Mouse (Mus musculus): ENCODE measurements around the gene Akap14. TPM values are rescaled to one million over a fixed set of nuclear protein-coding genes. Genes with fewer than 3 reads are reported as not detected.

Akap14 gene
- polyA plus RNA-seq, 1 experiment, result not detected

DNA sequence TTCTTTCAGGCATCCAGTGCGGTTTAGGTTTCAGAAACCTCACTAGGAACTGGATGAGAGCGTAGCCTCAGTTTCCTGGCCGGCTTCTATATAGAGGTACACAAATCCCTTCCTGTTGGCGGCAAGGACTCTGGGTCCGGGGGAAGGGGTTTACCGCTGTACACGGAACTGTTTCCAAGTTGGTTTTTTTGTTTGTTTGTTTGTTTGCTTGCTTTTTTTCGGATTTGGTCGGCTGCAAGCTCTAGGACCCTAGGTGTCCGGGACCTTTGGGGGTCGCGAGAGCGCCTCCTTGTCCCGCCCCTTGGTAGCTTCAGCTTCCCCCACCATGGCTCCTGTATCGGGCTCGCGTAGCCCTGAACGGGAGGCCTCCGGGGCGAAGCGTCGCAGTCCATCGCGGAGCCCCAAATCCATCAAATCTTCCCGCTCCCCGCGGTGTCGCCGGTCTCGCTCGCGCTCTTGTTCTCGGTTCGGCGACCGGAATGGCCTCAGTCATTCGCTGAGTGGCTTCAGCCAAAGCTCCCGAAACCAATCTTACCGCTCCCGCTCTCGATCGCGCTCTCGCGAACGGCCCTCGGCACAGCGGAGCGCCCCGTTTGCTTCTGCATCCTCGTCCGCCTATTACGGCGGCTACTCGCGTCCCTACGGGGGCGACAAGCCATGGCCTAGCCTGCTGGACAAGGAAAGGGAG lies 41.8 kb downstream of the Akap14 start, which contains the start of gene Nkap:
Nkap (plus strand) TSS at position 125 of the 688 bp plus-strand sequence.
- no peak for TF ChIP-seq SRF (IDR thresholded peaks at IDR 0.05; ENCODE audit: control insufficient read depth, insufficient read length, low read depth)
- no peak for TF ChIP-seq USF1 (IDR thresholded peaks at IDR 0.05; ENCODE audit: low read depth)
- no peak for TF ChIP-seq POLR2AphosphoS2 (IDR thresholded peaks at IDR 0.05; ENCODE audit: insufficient read length, low read depth)
- H3K4me3 ChIP-seq, result peak within 1 kb of the TSS; percentile 63
- no peaks in the 10 kb centered on the region for H3K27me3 ChIP-seq (ENCODE audit: control insufficient read depth, insufficient read depth, insufficient read length)
- H3K36me3 ChIP-seq (ENCODE audit: control insufficient read depth, insufficient read depth), result no peaks in the 10 kb centered on the region
- peak within 1 kb of the TSS; percentile 82 for H3ac ChIP-seq (ENCODE audit: control insufficient read depth, insufficient read length)
- peak within 1 kb of the TSS; percentile 90 for H3K4me2 ChIP-seq (ENCODE audit: low read depth)
- peaks cover 11% of the 10 kb centered on the region for H3K79me2 ChIP-seq (ENCODE audit: control insufficient read depth, insufficient read depth)

GRCm38 (mm10) chrX:37125511-37125910 lies 43.1 kb downstream of the Akap14 start:
- TF ChIP-seq SRF (IDR thresholded peaks at IDR 0.05; ENCODE audit: control insufficient read depth, insufficient read length, low read depth), result no peak
- TF ChIP-seq POLR2A (IDR thresholded peaks at IDR 0.05; ENCODE audit: insufficient read length, low read depth), result no peak
- TF ChIP-seq CEBPB (IDR thresholded peaks at IDR 0.05; ENCODE audit: insufficient read depth, poor library complexity, severe bottlenecking), result no peak
- TF ChIP-seq TCF3 (IDR thresholded peaks at IDR 0.05; ENCODE audit: insufficient read length, low read depth), result no peak
- TF ChIP-seq MYOG (IDR thresholded peaks at IDR 0.05; ENCODE audit: control insufficient read depth in 1 of 3, insufficient read depth in 1 of 3, insufficient read length in 2 of 3, low read depth in 2 of 3), result no peak
- no peak for TF ChIP-seq MYOD1 (IDR thresholded peaks at IDR 0.05; ENCODE audit: control insufficient read depth in 1 of 3, insufficient read length in 2 of 3, low read depth in 2 of 3)
- no peak for TF ChIP-seq REST (IDR thresholded peaks at IDR 0.05; ENCODE audit: insufficient read depth, insufficient read length)
- TF ChIP-seq TCF12 (IDR thresholded peaks at IDR 0.05; ENCODE audit: insufficient read depth, poor library complexity, severe bottlenecking), result no peak
- no peak for TF ChIP-seq USF1 (IDR thresholded peaks at IDR 0.05; ENCODE audit: low read depth)
- no peak for TF ChIP-seq MAX (IDR thresholded peaks at IDR 0.05; ENCODE audit: low read depth)
- no peak for TF ChIP-seq E2F4 (IDR thresholded peaks at IDR 0.05; ENCODE audit: insufficient read depth)
- TF ChIP-seq POLR2AphosphoS2 (IDR thresholded peaks at IDR 0.05; ENCODE audit: insufficient read length, low read depth), result no peak
- no peak overlapping the region for H3ac ChIP-seq (ENCODE audit: control insufficient read depth, insufficient read length)
- no peak overlapping the region for H3K4me3 ChIP-seq
- no peaks in the 10 kb centered on the region for H3K36me3 ChIP-seq (ENCODE audit: control insufficient read depth, insufficient read depth)
- H3K4me2 ChIP-seq (ENCODE audit: low read depth), result no peak overlapping the region
- peaks cover 11% of the 10 kb centered on the region for H3K79me2 ChIP-seq (ENCODE audit: control insufficient read depth, insufficient read depth)
- no peaks in the 10 kb centered on the region for H3K27me3 ChIP-seq (ENCODE audit: control insufficient read depth, insufficient read depth, insufficient read length)

DNA sequence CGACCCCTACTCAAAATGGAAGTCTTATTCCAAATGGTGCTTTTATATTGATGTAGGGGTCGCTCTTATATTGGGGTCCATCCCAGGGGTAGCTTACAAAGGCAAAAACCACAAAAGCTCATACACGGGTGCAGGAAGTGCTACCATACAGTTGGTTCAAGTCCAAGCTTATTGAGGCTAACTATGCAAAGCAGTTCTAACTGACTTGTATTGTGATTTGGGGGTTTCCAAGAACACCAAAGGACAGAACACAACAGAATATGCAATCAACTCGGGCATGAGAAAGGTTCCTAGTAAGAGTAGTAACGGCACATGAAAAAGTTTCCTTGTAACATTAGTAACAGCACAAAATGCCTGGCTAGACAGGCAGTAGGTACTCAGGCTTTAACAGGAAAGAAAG lies 48.4 kb downstream of the Akap14 start:
- no peak overlapping the region for H3K4me3 ChIP-seq
- no peak overlapping the region for H3ac ChIP-seq (ENCODE audit: control insufficient read depth, insufficient read length)
- H3K79me2 ChIP-seq (ENCODE audit: control insufficient read depth, insufficient read depth), result no peaks in the 10 kb centered on the region
- peaks cover 19% of the 10 kb centered on the region for H3K27me3 ChIP-seq (ENCODE audit: control insufficient read depth, insufficient read depth, insufficient read length)
- TF ChIP-seq REST (IDR thresholded peaks at IDR 0.05; ENCODE audit: insufficient read depth, insufficient read length) (no peak), MYOD1 (IDR thresholded peaks at IDR 0.05; ENCODE audit: control insufficient read depth in 1 of 3, insufficient read length in 2 of 3, low read depth in 2 of 3) (no peak), POLR2AphosphoS2 (IDR thresholded peaks at IDR 0.05; ENCODE audit: insufficient read length, low read depth) (no peak), SRF (IDR thresholded peaks at IDR 0.05; ENCODE audit: control insufficient read depth, insufficient read length, low read depth) (no peak), USF1 (IDR thresholded peaks at IDR 0.05; ENCODE audit: low read depth) (no peak), CEBPB (IDR thresholded peaks at IDR 0.05; ENCODE audit: insufficient read depth, poor library complexity, severe bottlenecking) (no peak), E2F4 (IDR thresholded peaks at IDR 0.05; ENCODE audit: insufficient read depth) (no peak), TCF3 (IDR thresholded peaks at IDR 0.05; ENCODE audit: insufficient read length, low read depth) (no peak), MAX (IDR thresholded peaks at IDR 0.05; ENCODE audit: low read depth) (no peak), MYOG (IDR thresholded peaks at IDR 0.05; ENCODE audit: control insufficient read depth in 1 of 3, insufficient read depth in 1 of 3, insufficient read length in 2 of 3, low read depth in 2 of 3) (no peak), TCF12 (IDR thresholded peaks at IDR 0.05; ENCODE audit: insufficient read depth, poor library complexity, severe bottlenecking) (no peak), POLR2A (IDR thresholded peaks at IDR 0.05; ENCODE audit: insufficient read length, low read depth) (no peak)
- H3K36me3 ChIP-seq (ENCODE audit: control insufficient read depth, insufficient read depth), result no peaks in the 10 kb centered on the region
- no peak overlapping the region for H3K4me2 ChIP-seq (ENCODE audit: low read depth)

DNA sequence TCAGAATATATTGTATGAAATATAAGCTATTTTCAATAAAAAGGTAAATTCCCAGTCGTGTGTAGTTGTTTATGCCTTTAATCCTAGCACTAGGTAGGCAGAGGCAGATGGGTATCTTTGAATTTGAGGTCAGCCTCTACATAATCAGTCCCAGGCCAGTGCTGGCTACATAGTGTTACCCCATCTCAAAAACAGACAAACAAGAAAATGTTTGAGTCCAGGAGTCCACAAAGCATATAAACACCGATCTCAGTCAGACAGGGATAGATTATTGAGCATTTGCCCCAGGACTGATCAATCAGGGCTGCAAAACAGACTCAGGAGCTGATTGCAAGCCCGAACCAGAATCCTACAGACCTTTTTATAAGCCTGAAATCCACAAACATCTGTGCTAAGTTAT lies 49.1 kb downstream of the Akap14 start:
- Histone ChIP-seq H3ac (ENCODE audit: control insufficient read depth, insufficient read length) (no peak overlapping the region), H3K79me2 (ENCODE audit: control insufficient read depth, insufficient read depth) (no peaks in the 10 kb centered on the region), H3K27me3 (ENCODE audit: control insufficient read depth, insufficient read depth, insufficient read length) (peaks cover 20% of the 10 kb centered on the region), H3K36me3 (ENCODE audit: control insufficient read depth, insufficient read depth) (no peaks in the 10 kb centered on the region), H3K4me3 (no peak overlapping the region), H3K4me2 (ENCODE audit: low read depth) (no peak overlapping the region)
- TF ChIP-seq E2F4 (IDR thresholded peaks at IDR 0.05; ENCODE audit: insufficient read depth) (no peak), REST (IDR thresholded peaks at IDR 0.05; ENCODE audit: insufficient read depth, insufficient read length) (no peak)

DNA sequence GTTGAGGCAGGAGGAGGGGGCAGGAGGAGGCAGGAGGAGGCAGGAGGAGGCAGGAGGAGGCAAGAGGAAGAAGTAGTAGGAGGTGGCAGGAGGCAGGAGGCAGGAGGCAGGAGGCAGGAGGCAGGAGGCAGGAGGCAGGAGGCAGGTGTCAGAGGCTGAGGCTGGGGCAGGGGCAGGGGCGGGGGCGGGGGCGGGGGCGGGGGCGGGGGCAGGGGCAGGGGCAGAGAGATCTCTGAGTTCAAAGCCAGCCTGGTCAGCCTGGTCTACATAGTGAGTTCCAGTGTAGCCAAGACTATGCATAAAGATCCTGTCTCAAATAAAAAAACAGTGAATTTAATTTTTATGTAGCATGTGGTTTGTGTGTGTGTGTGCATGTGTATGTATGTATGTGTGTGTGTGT lies 51.6 kb downstream of the Akap14 start:
- no peak overlapping the region for H3ac ChIP-seq (ENCODE audit: control insufficient read depth, insufficient read length)
- no peaks in the 10 kb centered on the region for H3K79me2 ChIP-seq (ENCODE audit: control insufficient read depth, insufficient read depth)
- H3K36me3 ChIP-seq (ENCODE audit: control insufficient read depth, insufficient read depth), result no peaks in the 10 kb centered on the region
- TF ChIP-seq MYOD1 (IDR thresholded peaks at IDR 0.05; ENCODE audit: control insufficient read depth in 1 of 3, insufficient read length in 2 of 3, low read depth in 2 of 3) (no peak), E2F4 (IDR thresholded peaks at IDR 0.05; ENCODE audit: insufficient read depth) (no peak), USF1 (IDR thresholded peaks at IDR 0.05; ENCODE audit: low read depth) (no peak), TCF12 (IDR thresholded peaks at IDR 0.05; ENCODE audit: insufficient read depth, poor library complexity, severe bottlenecking) (no peak), MAX (IDR thresholded peaks at IDR 0.05; ENCODE audit: low read depth) (no peak), SRF (IDR thresholded peaks at IDR 0.05; ENCODE audit: control insufficient read depth, insufficient read length, low read depth) (no peak), POLR2A (IDR thresholded peaks at IDR 0.05; ENCODE audit: insufficient read length, low read depth) (no peak), TCF3 (IDR thresholded peaks at IDR 0.05; ENCODE audit: insufficient read length, low read depth) (no peak), CEBPB (IDR thresholded peaks at IDR 0.05; ENCODE audit: insufficient read depth, poor library complexity, severe bottlenecking) (no peak), POLR2AphosphoS2 (IDR thresholded peaks at IDR 0.05; ENCODE audit: insufficient read length, low read depth) (no peak), REST (IDR thresholded peaks at IDR 0.05; ENCODE audit: insufficient read depth, insufficient read length) (no peak), MYOG (IDR thresholded peaks at IDR 0.05; ENCODE audit: control insufficient read depth in 1 of 3, insufficient read depth in 1 of 3, insufficient read length in 2 of 3, low read depth in 2 of 3) (no peak)
- no peak overlapping the region for H3K4me3 ChIP-seq
- H3K4me2 ChIP-seq (ENCODE audit: low read depth), result no peak overlapping the region
- peaks cover 20% of the 10 kb centered on the region for H3K27me3 ChIP-seq (ENCODE audit: control insufficient read depth, insufficient read depth, insufficient read length)

Measured in myocyte (in vitro differentiated cells).